ENCODE assay signal across 10 mouse cellular contexts in genomic region chr4:63051940-63052661, GRCm38 (mm10).
A peak's percentile ranks its signal among the peaks of the same experiment; 100 is the strongest.
DNase-seq lines count a peak whose midpoint lies in the region; ATAC-seq and TF ChIP-seq lines count a peak whose summit lies in the region.
"Had no signal": no experiment of that assay in that cellular context is flagged by ENCODE, and none has a peak within 500 bp of the region (broad histone marks: within the 10 kb centered on the region; RNA-seq: fewer than 3 reads in every experiment).

No protein-coding gene starts in this region.

- ATAC-seq in heart, embryonic 12.5 days (ENCODE audit: insufficient number of reproducible peaks, low FRiP score), result no peak
- ATAC-seq in cerebellum, adult (ENCODE audit: insufficient number of reproducible peaks, low FRiP score, low TSS enrichment), result no peak
- ATAC-seq: forebrain, embryonic 15.5 days had no signal

- no peak overlapping the region for H3K4me3 ChIP-seq in heart, embryonic 12.5 days
- H3K4me3 ChIP-seq in heart, adult 2 months, result no peak overlapping the region
- no peak overlapping the region for H3K4me3 ChIP-seq in limb, embryonic 10.5 days
- H3K4me3 ChIP-seq: forebrain, embryonic 15.5 days had no signal

- intact Hi-C loops in heart, adult 2 months (cut with DNase I), result no loop called here
- intact Hi-C loops in gastrocnemius, postnatal 36 days (cut with DNase I), result no loop called here
- intact Hi-C loops in left cerebral cortex, postnatal 36 days (cut with DNase I), result no loop called here

- peaks cover 61% of the 10 kb centered on the region for H3K4me1 ChIP-seq in heart, embryonic 12.5 days (replicated peaks)
- no peaks in the 10 kb centered on the region; the same call in none of the 2 replicates for H3K4me1 ChIP-seq in heart, adult 2 months (ENCODE audit: control insufficient read depth, insufficient read depth, low read length)
- peaks cover 49% of the 10 kb centered on the region for H3K4me1 ChIP-seq in limb, embryonic 10.5 days

- H3K79me2 ChIP-seq in heart, adult 2 months (replicated peaks; ENCODE audit: control insufficient read depth, insufficient read depth, low read length), result no peaks in the 10 kb centered on the region

- TF ChIP-seq POLR2A in heart, adult 2 months (IDR thresholded peaks at IDR 0.05; ENCODE audit: insufficient read depth, low read depth, low read length), result no peak

- H3K9ac ChIP-seq in heart, embryonic 12.5 days, result no peak overlapping the region
- H3K9ac ChIP-seq in heart, adult 2 months (ENCODE audit: low read depth, low read length), result no peak overlapping the region
- H3K9ac ChIP-seq: forebrain, embryonic 15.5 days had no signal

- H3K9me3 ChIP-seq in heart, embryonic 12.5 days (replicated peaks), result peaks cover 4% of the 10 kb centered on the region; the same call in 1 of the 2 replicates
- H3K9me3 ChIP-seq in limb, embryonic 10.5 days (replicated peaks), result no peaks in the 10 kb centered on the region
- H3K9me3 ChIP-seq: forebrain, embryonic 15.5 days had no signal

- no peak overlapping the region for H3K4me2 ChIP-seq in heart, embryonic 12.5 days
- H3K4me2 ChIP-seq: forebrain, embryonic 15.5 days had no signal

- no peak for DNase-seq in heart, adult 2 months
- peak; percentile 4 for DNase-seq in urinary bladder, postnatal 14 days (ENCODE audit: low spot score)
- DNase-seq in urinary bladder, postnatal 25 days (ENCODE audit: low spot score), result no peak
- no peak for DNase-seq in limb, embryonic 10.5 days (ENCODE audit: low spot score)
- DNase-seq in gastrocnemius, postnatal 36 days, result no peak
- no peak for DNase-seq in left cerebral cortex, postnatal 36 days (ENCODE audit: low spot score in 2 of 2)
- DNase-seq: cerebellum, adult 18-20 months had no signal

- no peaks in the 10 kb centered on the region for H3K27me3 ChIP-seq in heart, embryonic 12.5 days (replicated peaks)
- H3K27me3 ChIP-seq in heart, adult 2 months (ENCODE audit: control insufficient read depth, insufficient read depth, low read length), result no peaks in the 10 kb centered on the region
- no peaks in the 10 kb centered on the region for H3K27me3 ChIP-seq in limb, embryonic 10.5 days (ENCODE audit: low read depth, poor library complexity, severe bottlenecking)
- H3K27me3 ChIP-seq: forebrain, embryonic 15.5 days had no signal

- no peaks in the 10 kb centered on the region for H3K36me3 ChIP-seq in heart, embryonic 12.5 days
- no peaks in the 10 kb centered on the region for H3K36me3 ChIP-seq in heart, adult 2 months (ENCODE audit: control insufficient read depth, insufficient read depth, low read length)
- H3K36me3 ChIP-seq in limb, embryonic 10.5 days, result peaks cover 8% of the 10 kb centered on the region
- H3K36me3 ChIP-seq: forebrain, embryonic 15.5 days had no signal

- TF ChIP-seq CTCF in heart, adult 2 months (IDR thresholded peaks at IDR 0.05), result no peak

- 40% methylated on average over 7 of the region's 7 CpGs for WGBS in heart, embryonic 12.5 days
- 66% methylated on average over 7 of the region's 7 CpGs for WGBS in heart, adult 2 months
- WGBS in limb, embryonic 10.5 days, result 47% methylated on average over 7 of the region's 7 CpGs

- peak overlapping the region; percentile 57 for H3K27ac ChIP-seq in heart, embryonic 12.5 days (ENCODE audit: poor library complexity, severe bottlenecking)
- H3K27ac ChIP-seq in heart, adult 2 months, result no peak overlapping the region
- H3K27ac ChIP-seq in limb, embryonic 10.5 days, result peak overlapping the region; percentile 76
- H3K27ac ChIP-seq: forebrain, embryonic 15.5 days had no signal

- no peak for TF ChIP-seq EP300 in heart, adult 2 months (IDR thresholded peaks at IDR 0.05; ENCODE audit: insufficient read depth, low read depth, low read length)
